Mouse (Mus musculus) neural tube, embryonic 13.5 days (tissue): ENCODE measurements at regions not wholly inside any gene's neighbourhood (a gene's known extent, or its start where the extent isn't known, plus 50 kb on each side); places are given as distances from the start of the nearest gene placed in this dataset.

ENCODE experiments used
- ATAC-seq: fragments of 200-750 bp; cut with Nextera tagmentation; 2 replicates; pipeline ENCODE4 v1.8.0; 2017; ENCODE audit warnings: low read depth, mild to moderate bottlenecking, moderate TSS enrichment, moderate library complexity
- H3K27ac ChIP-seq: fragments of 300-500 bp; sonication (generic); replicated peaks from 2 replicates; pipeline ENCODE4 v1.5.1; 2015; ENCODE audit warnings: moderate library complexity, mild to moderate bottlenecking, inconsistent platforms
- H3K27me3 ChIP-seq: fragments of 300-500 bp; sonication (generic); 2 replicates; pipeline ENCODE4 v1.6.1; 2015; ENCODE audit warnings: mild to moderate bottlenecking, inconsistent platforms
- H3K36me3 ChIP-seq: fragments of 300-500 bp; sonication (generic); 2 replicates; pipeline ENCODE4 v1.6.1; 2015; ENCODE audit warnings: mild to moderate bottlenecking, inconsistent platforms
- H3K4me1 ChIP-seq: fragments of 300-500 bp; sonication (generic); replicated peaks from 2 replicates; pipeline ENCODE4 v1.6.1; 2015; ENCODE audit warnings: inconsistent platforms
- H3K4me2 ChIP-seq: fragments of 300-500 bp; sonication (generic); 2 replicates; pipeline ENCODE4 v1.6.1; 2015; ENCODE audit warnings: inconsistent platforms, mild to moderate bottlenecking, moderate library complexity
- H3K4me3 ChIP-seq: fragments of 300-500 bp; sonication (generic); 2 replicates; pipeline ENCODE4 v1.5.1; 2015; ENCODE audit warnings: mild to moderate bottlenecking, inconsistent platforms
- H3K9ac ChIP-seq: fragments of 300-500 bp; sonication (generic); 2 replicates; pipeline ENCODE4 v1.6.1; 2015; ENCODE audit warnings: moderate library complexity, mild to moderate bottlenecking, inconsistent platforms
- H3K9me3 ChIP-seq: fragments of 300-500 bp; sonication (generic); 2 replicates; pipeline ENCODE4 v1.6.1; 2016; ENCODE audit warnings: inconsistent platforms
- WGBS: fragments of 180-500 bp; shearing (Covaris S2); methylation state at CpG from one replicate; pipeline ENCODE4 v1.1.7; 2015; 5-methylcytosine and 5-hydroxymethylcytosine counted together

GRCm38 (mm10) chr10:92163851-92164647, 558.2 kb downstream of the Nedd1 start:
- peak overlapping the region; percentile 65 for H3K4me2 ChIP-seq
- peaks cover 35% of the 10 kb centered on the region for H3K4me1 ChIP-seq
- 0 out of 2 replicates have a peak, but pooled peaks have one; percentile 48 for ATAC-seq
- H3K9ac ChIP-seq, result peak overlapping the region; percentile 95
- no peaks in the 10 kb centered on the region for H3K27me3 ChIP-seq
- WGBS, result 25% methylated on average over 12 of the region's 12 CpGs
- H3K27ac ChIP-seq, result peak overlapping the region; percentile 97
- no peaks in the 10 kb centered on the region for H3K36me3 ChIP-seq
- no peaks in the 10 kb centered on the region for H3K9me3 ChIP-seq
- H3K4me3 ChIP-seq, result peak overlapping the region; percentile 73

GRCm38 (mm10) chr10:92163071-92163504, 559.1 kb downstream of the Nedd1 start:
- Histone ChIP-seq H3K4me3 (peak overlapping the region; percentile 73), H3K27me3 (no peaks in the 10 kb centered on the region), H3K36me3 (peaks cover 5% of the 10 kb centered on the region; the same call in 1 of the 2 replicates), H3K27ac (peak overlapping the region; percentile 97), H3K9ac (peak overlapping the region; percentile 95), H3K4me2 (peak overlapping the region; percentile 65), H3K9me3 (no peaks in the 10 kb centered on the region), H3K4me1 (peaks cover 36% of the 10 kb centered on the region)
- WGBS, result 2% methylated on average over 7 of the region's 7 CpGs
- ATAC-seq, result peak; percentile 40

GRCm38 (mm10) chr10:92162473-92163011, 559.7 kb downstream of the Nedd1 start:
- H3K9me3 ChIP-seq, result no peaks in the 10 kb centered on the region
- H3K4me1 ChIP-seq, result peaks cover 40% of the 10 kb centered on the region
- H3K36me3 ChIP-seq, result peaks cover 10% of the 10 kb centered on the region
- no peaks in the 10 kb centered on the region for H3K27me3 ChIP-seq
- peak overlapping the region; percentile 95 for H3K9ac ChIP-seq
- peak overlapping the region; percentile 65 for H3K4me2 ChIP-seq
- H3K4me3 ChIP-seq, result peak overlapping the region; percentile 73
- peak; percentile 75 for ATAC-seq
- WGBS, result under 1% methylated on average over 29 of the region's 29 CpGs
- peak overlapping the region; percentile 97 for H3K27ac ChIP-seq

GRCm38 (mm10) chr10:92161501-92161900, 560.7 kb downstream of the Nedd1 start:
- peak overlapping the region; percentile 83 for H3K27ac ChIP-seq
- no peak for ATAC-seq
- peaks cover 13% of the 10 kb centered on the region for H3K36me3 ChIP-seq
- H3K4me2 ChIP-seq, result peak overlapping the region; percentile 55
- peak overlapping the region; percentile 73 for H3K4me3 ChIP-seq
- H3K9me3 ChIP-seq, result no peaks in the 10 kb centered on the region
- H3K4me1 ChIP-seq, result peaks cover 39% of the 10 kb centered on the region
- WGBS, result 3% methylated on average over 9 of the region's 9 CpGs
- no peaks in the 10 kb centered on the region for H3K27me3 ChIP-seq
- peak overlapping the region; percentile 79 for H3K9ac ChIP-seq

- H3K27me3 ChIP-seq, result no peaks in the 10 kb centered on the region
- no peak overlapping the region for H3K4me2 ChIP-seq
- peaks cover 29% of the 10 kb centered on the region for H3K36me3 ChIP-seq
- WGBS, result 86% methylated on average over 3 of the region's 3 CpGs
- peaks cover 10% of the 10 kb centered on the region; the same call in 1 of the 2 replicates for H3K4me1 ChIP-seq
- ATAC-seq, result no peak
- no peak overlapping the region for H3K27ac ChIP-seq
- H3K4me3 ChIP-seq, result no peak overlapping the region
- no peaks in the 10 kb centered on the region for H3K9me3 ChIP-seq
- H3K9ac ChIP-seq, result no peak overlapping the region
Measured at GRCm38 (mm10) chr10:92146263-92146662, 576.0 kb downstream of the Nedd1 start.

- Histone ChIP-seq H3K36me3 (peaks cover 50% of the 10 kb centered on the region), H3K9ac (no peak overlapping the region), H3K4me3 (no peak overlapping the region), H3K4me2 (no peak overlapping the region), H3K4me1 (peaks cover 15% of the 10 kb centered on the region), H3K27me3 (no peaks in the 10 kb centered on the region), H3K27ac (no peak overlapping the region), H3K9me3 (no peaks in the 10 kb centered on the region)
- WGBS, result 85% methylated on average over 5 of the region's 5 CpGs
- no peak for ATAC-seq
Measured at GRCm38 (mm10) chr10:92135521-92135920, 586.7 kb downstream of the Nedd1 start.

GRCm38 (mm10) chr10:92112790-92113189, 609.4 kb downstream of the Nedd1 start:
- no peak for ATAC-seq
- H3K4me2 ChIP-seq, result no peak overlapping the region

GRCm38 (mm10) chr10:92106331-92106730, 615.9 kb downstream of the Nedd1 start:
- no peak overlapping the region for H3K4me2 ChIP-seq
- no peak overlapping the region for H3K4me3 ChIP-seq
- peaks cover 19% of the 10 kb centered on the region for H3K4me1 ChIP-seq
- WGBS, result 84% methylated on average over 6 of the region's 6 CpGs
- no peak overlapping the region for H3K27ac ChIP-seq
- no peak overlapping the region for H3K9ac ChIP-seq
- no peaks in the 10 kb centered on the region for H3K27me3 ChIP-seq
- no peaks in the 10 kb centered on the region for H3K9me3 ChIP-seq
- ATAC-seq, result no peak
- peaks cover 37% of the 10 kb centered on the region for H3K36me3 ChIP-seq

More at GRCm38 (mm10) chr10:92112790-92113189, 609.4 kb downstream of the Nedd1 start:
- no peak overlapping the region for H3K4me3 ChIP-seq
- peaks cover 47% of the 10 kb centered on the region for H3K36me3 ChIP-seq
- H3K9me3 ChIP-seq, result no peaks in the 10 kb centered on the region
- H3K9ac ChIP-seq, result no peak overlapping the region
- WGBS, result 19% methylated on average over 2 of the region's 2 CpGs
- H3K4me1 ChIP-seq, result peaks cover 5% of the 10 kb centered on the region; the same call in 1 of the 2 replicates
- no peaks in the 10 kb centered on the region for H3K27me3 ChIP-seq
- no peak overlapping the region for H3K27ac ChIP-seq

- peaks cover 22% of the 10 kb centered on the region for H3K4me1 ChIP-seq
- no peaks in the 10 kb centered on the region for H3K27me3 ChIP-seq
- no peak overlapping the region for H3K4me2 ChIP-seq
- H3K4me3 ChIP-seq, result no peak overlapping the region
- no peak overlapping the region for H3K9ac ChIP-seq
- H3K9me3 ChIP-seq, result no peaks in the 10 kb centered on the region
- no peak for ATAC-seq
- WGBS, result 53% methylated on average over 9 of the region's 9 CpGs
- peak overlapping the region; percentile 59 for H3K27ac ChIP-seq
- peaks cover 19% of the 10 kb centered on the region for H3K36me3 ChIP-seq
Measured at GRCm38 (mm10) chr10:92103887-92104286, 618.3 kb downstream of the Nedd1 start.

GRCm38 (mm10) chr10:92102755-92103154, 619.5 kb downstream of the Nedd1 start:
- no peaks in the 10 kb centered on the region for H3K27me3 ChIP-seq
- H3K4me2 ChIP-seq, result no peak overlapping the region
- no peak overlapping the region for H3K4me3 ChIP-seq
- H3K4me1 ChIP-seq, result peaks cover 25% of the 10 kb centered on the region
- no peaks in the 10 kb centered on the region for H3K9me3 ChIP-seq
- H3K9ac ChIP-seq, result no peak overlapping the region
- 35% methylated on average over 4 of the region's 4 CpGs for WGBS
- peaks cover 16% of the 10 kb centered on the region for H3K36me3 ChIP-seq
- 0 out of 2 replicates have a peak overlapping the region, but pooled peaks have one; percentile 33 for H3K27ac ChIP-seq
- ATAC-seq, result no peak

- Histone ChIP-seq H3K9ac (no peak overlapping the region), H3K9me3 (no peaks in the 10 kb centered on the region), H3K27ac (no peak overlapping the region), H3K4me2 (no peak overlapping the region), H3K36me3 (peaks cover 18% of the 10 kb centered on the region), H3K4me3 (no peak overlapping the region), H3K27me3 (no peaks in the 10 kb centered on the region), H3K4me1 (peaks cover 24% of the 10 kb centered on the region; the same call in 1 of the 2 replicates)
- no peak for ATAC-seq
- WGBS, result 35% methylated on average over 6 of the region's 7 CpGs
Measured at GRCm38 (mm10) chr10:92097562-92097961, 624.7 kb downstream of the Nedd1 start.

- no peak overlapping the region for H3K4me2 ChIP-seq
- no peak overlapping the region for H3K4me3 ChIP-seq
- ATAC-seq, result no peak
- H3K9ac ChIP-seq, result no peak overlapping the region
- no peak overlapping the region for H3K27ac ChIP-seq
- no peaks in the 10 kb centered on the region for H3K9me3 ChIP-seq
- 51% methylated on average over 4 of the region's 4 CpGs for WGBS
- peaks cover 27% of the 10 kb centered on the region; the same call in 1 of the 2 replicates for H3K4me1 ChIP-seq
- peaks cover 18% of the 10 kb centered on the region for H3K36me3 ChIP-seq
- no peaks in the 10 kb centered on the region for H3K27me3 ChIP-seq
Measured at GRCm38 (mm10) chr10:92097081-92097480, 625.1 kb downstream of the Nedd1 start.
